Mouse (Mus musculus) G1E (cell line): ENCODE data around the gene Palm2. TPM values are rescaled to one million over a fixed set of nuclear protein-coding genes. Genes with fewer than 3 reads are reported as not detected.

Source experiments
- ATAC-seq: 2 replicates; pipeline ENCODE4 v1.8.0; 2016; ENCODE audit warnings: mild to moderate bottlenecking; ENCODE audit not compliant: insufficient number of reproducible peaks, poor library complexity, low FRiP score, severe bottlenecking; ENCODE audit errors: extremely low read depth
- DNase-seq: peaks from one replicate; pipeline ENCODE4 v3.0.0; 2012; ENCODE audit warnings: low spot score
- H3K27me3 ChIP-seq: 2 replicates; pipeline ENCODE4 v1.6.1; 2012; ENCODE audit warnings: mild to moderate bottlenecking, low read length, inconsistent platforms; ENCODE audit not compliant: insufficient read depth
- H3K36me3 ChIP-seq: replicated peaks from 2 replicates; pipeline ENCODE3; 2012; ENCODE audit warnings: mild to moderate bottlenecking, inconsistent platforms
- H3K4me1 ChIP-seq: 2 replicates; pipeline ENCODE4 v1.6.1; 2012; ENCODE audit warnings: low read depth, low read length, inconsistent platforms, mixed read lengths; ENCODE audit not compliant: insufficient read depth
- H3K4me3 ChIP-seq: 2 replicates; pipeline ENCODE4 v1.5.1; 2012; ENCODE audit warnings: low read depth, mild to moderate bottlenecking, inconsistent platforms, low read length, moderate library complexity, mixed read lengths
- H3K9me3 ChIP-seq: replicated peaks from 2 replicates; pipeline ENCODE4 v1.6.1; 2012; ENCODE audit warnings: inconsistent platforms
- CTCF ChIP-seq: IDR thresholded peaks from 2 replicates; pipeline ENCODE4 v1.5.1; 2012; ENCODE audit warnings: low read depth, low read length, inconsistent platforms, mixed read lengths
- GATA1 ChIP-seq: IDR thresholded peaks from 2 replicates; pipeline ENCODE4 v1.6.1; 2012; ENCODE audit warnings: borderline replicate concordance, low read length, inconsistent platforms, mixed read lengths
- GATA2 ChIP-seq: IDR thresholded peaks from 2 replicates; pipeline ENCODE4 v1.6.1; 2012; ENCODE audit warnings: low read depth, low read length, inconsistent platforms, borderline replicate concordance
- POLR2AphosphoS5 ChIP-seq: IDR thresholded peaks from 2 replicates; pipeline ENCODE4 v1.6.1; 2012; ENCODE audit warnings: low read depth, low read length, inconsistent platforms; ENCODE audit not compliant: insufficient replicate concordance
- TAL1 ChIP-seq: conservative IDR thresholded peaks from 2 replicates; pipeline ENCODE4 v1.6.1; 2012; ENCODE audit warnings: low read depth, low read length, inconsistent platforms, mixed read lengths
- polyA plus RNA-seq: library from polyadenylated mRNA; stranded (reverse); fragments of >175 nt; gene quantifications from 2 replicates; pipeline ENCODE4 v1.2.3, GENCODE M21; 2012
- total RNA-seq, 2 experiments: library from RNA; stranded (forward) in 1 of 2; stranded (reverse) in 1 of 2; fragments of 200-1000 nt in 1 of 2; fragments of >200 nt in 1 of 2; fragmentation: Nextera tagmentation in 1 of 2; gene quantifications; 2 replicates each; pipeline ENCODE4 v1.2.3; 2014 to 2017

Gene Palm2
- total and polyA plus RNA-seq, 3 experiments, result 0.05 TPM; not detected in 2

DNA sequence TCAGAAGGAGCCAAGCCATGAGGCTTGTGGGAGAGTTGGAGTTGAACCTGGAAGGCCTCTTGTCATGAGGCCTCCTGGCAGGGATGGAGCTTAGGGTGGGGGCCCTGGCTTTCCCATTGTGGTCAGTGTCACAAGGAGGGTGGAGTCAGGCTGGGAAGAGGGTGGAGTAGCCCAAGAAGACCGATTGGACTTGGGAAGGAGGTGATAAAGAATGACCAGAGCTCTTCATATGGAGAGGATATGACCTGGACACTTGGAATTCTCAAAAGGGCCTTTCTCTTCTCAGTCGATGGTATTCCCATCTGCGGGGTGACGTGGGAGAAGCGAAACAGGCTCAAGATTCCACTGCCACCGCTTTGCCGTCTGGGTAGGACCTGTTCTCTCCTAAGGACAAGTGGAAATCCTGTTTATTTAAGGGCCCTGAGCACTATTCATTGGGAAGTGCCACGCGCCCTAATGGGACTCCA, 245.0 kb downstream of the Palm2 start:
- H3K27me3 ChIP-seq, result no peaks in the 10 kb centered on the region
- H3K4me1 ChIP-seq, result no peaks in the 10 kb centered on the region
- H3K4me3 ChIP-seq, result no peak overlapping the region
- H3K36me3 ChIP-seq, result no peaks in the 10 kb centered on the region
- H3K9me3 ChIP-seq, result peaks cover 71% of the 10 kb centered on the region
- TF ChIP-seq TAL1 (no peak), GATA1 (no peak), GATA2 (no peak)
- ATAC-seq (no peak), DNase-seq (no peak)

DNA sequence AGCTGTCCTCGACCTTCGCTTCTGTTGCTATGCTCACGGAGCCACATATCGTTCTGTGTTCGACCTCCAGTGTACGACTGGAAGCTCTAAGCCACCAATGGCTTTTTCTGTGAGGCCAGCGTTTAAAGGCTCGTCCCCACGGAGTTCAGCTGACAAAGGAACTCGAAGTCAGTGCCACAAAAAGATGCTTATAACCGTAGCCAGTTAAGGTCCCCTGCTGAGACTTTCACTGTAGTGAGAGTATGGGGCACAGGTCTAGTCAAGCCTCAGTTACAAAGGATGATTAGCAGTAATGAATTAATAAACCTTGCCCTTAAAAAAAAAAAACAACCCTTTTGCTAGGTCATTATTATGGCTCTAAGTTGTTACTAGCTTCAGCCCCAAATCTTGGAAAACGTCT, 246.1 kb downstream of the Palm2 start:
- no peak for DNase-seq
- peaks cover 64% of the 10 kb centered on the region for H3K9me3 ChIP-seq
- H3K4me3 ChIP-seq, result no peak overlapping the region
- no peaks in the 10 kb centered on the region for H3K36me3 ChIP-seq
- TF ChIP-seq POLR2AphosphoS5 (no peak), CTCF (no peak), GATA1 (no peak), GATA2 (no peak), TAL1 (no peak)
- no peaks in the 10 kb centered on the region for H3K4me1 ChIP-seq
- no peak for ATAC-seq
- H3K27me3 ChIP-seq, result no peaks in the 10 kb centered on the region

DNA sequence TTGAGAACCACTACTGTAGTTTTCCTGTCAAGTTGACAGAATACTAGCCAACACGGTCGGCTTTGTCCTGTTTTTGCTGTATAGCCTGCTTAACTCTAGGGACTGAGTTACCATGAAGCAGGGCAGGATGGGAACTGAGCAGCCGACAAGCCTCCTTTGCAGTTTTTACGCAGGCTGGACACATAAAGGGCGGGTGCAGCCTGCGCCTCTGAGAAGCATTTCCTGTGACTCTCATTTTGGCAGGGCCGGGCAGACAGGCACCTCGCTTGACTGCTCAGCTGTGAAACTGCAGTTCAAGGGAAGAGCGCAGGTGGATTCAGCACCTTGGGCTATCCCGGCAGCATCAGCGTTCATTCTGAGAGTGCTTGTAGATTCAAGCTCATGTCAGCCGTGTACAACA, 247.5 kb downstream of the Palm2 start:
- no peak for ATAC-seq

DNA sequence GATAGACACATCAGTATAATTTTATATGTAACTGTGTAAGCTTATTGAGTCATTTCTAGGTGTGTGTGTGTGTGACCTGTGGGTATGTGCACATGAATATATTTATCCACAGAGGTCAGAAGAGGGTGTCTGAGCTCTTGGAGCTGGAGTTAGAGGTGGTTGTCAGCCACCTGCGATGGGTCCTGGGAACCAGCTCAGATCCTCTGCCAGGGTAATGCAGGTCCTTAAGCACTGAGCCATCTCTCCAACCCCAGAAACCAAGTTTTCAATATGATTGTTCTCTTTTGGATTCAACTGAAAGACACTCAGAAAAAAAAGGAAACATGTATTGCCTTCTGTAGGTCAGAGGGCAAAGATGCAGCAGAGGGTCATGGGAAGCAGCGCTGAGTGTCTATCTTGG, 248.3 kb downstream of the Palm2 start:
- no peaks in the 10 kb centered on the region for H3K36me3 ChIP-seq
- ATAC-seq (no peak), DNase-seq (no peak)
- TF ChIP-seq POLR2AphosphoS5 (no peak), GATA1 (no peak), CTCF (no peak), GATA2 (no peak), TAL1 (no peak)
- H3K27me3 ChIP-seq, result no peaks in the 10 kb centered on the region
- H3K4me1 ChIP-seq, result no peaks in the 10 kb centered on the region
- H3K4me3 ChIP-seq, result no peak overlapping the region
- H3K9me3 ChIP-seq, result peaks cover 56% of the 10 kb centered on the region

More for the DNA sequence above, 247.5 kb downstream of the Palm2 start:
- no peak for DNase-seq
- Histone ChIP-seq H3K9me3 (peaks cover 53% of the 10 kb centered on the region), H3K4me1 (no peaks in the 10 kb centered on the region), H3K36me3 (no peaks in the 10 kb centered on the region), H3K27me3 (no peaks in the 10 kb centered on the region), H3K4me3 (no peak overlapping the region)
- no peak for TF ChIP-seq POLR2AphosphoS5
- no peak for TF ChIP-seq GATA1
- no peak for TF ChIP-seq TAL1

DNA sequence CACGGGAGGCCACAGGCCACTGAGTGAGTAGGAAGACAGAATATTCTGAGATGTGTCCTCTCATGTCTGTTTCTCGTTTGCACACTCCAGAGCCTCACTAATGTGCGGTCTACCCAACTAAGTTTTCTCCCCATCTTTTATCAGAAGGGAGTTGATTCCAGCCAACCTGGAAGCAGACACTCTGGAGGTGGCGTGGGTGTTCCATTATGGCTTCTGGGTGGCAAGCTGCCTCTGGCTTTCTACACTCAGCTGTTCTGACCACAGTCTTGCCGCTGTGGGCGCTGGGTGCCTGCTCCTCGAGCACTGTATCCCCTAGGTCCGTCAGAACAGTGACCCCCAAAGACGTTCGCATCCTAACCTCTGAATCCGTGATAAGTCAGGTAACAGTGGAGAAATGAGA, 248.9 kb downstream of the Palm2 start:
- peaks cover 54% of the 10 kb centered on the region for H3K9me3 ChIP-seq
- no peaks in the 10 kb centered on the region for H3K27me3 ChIP-seq
- TF ChIP-seq POLR2AphosphoS5 (no peak), GATA2 (no peak), CTCF (no peak), TAL1 (no peak), GATA1 (no peak)
- no peaks in the 10 kb centered on the region for H3K36me3 ChIP-seq
- H3K4me1 ChIP-seq, result no peaks in the 10 kb centered on the region
- DNase-seq (no peak), ATAC-seq (no peak)
- no peak overlapping the region for H3K4me3 ChIP-seq

DNA sequence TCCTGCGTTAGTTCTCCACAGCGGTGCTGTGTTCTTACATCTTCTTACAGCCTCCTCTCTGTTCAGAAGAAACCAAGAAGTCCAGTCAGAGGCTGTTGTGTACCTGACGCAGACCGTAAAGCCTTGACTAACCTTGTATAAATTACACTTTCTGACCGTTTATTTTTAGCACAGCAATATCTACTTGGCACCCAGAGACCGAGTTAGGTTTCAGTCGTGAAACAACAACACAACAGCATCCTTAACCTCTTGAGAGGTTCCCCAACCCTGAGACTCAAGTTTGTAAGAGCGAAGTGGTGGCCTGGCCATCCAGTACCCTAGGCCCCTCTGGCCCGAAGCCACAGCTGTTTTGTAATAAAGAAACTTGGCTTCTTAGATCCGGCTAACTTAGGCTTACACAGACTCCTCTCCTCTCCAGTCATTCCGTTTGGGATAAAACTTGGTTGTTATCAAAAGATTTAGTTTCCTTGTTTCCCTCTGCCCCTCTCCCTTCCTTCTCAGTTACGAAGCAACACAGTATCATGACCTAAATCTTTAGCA, 250.7 kb downstream of the Palm2 start:
- H3K4me1 ChIP-seq, result no peaks in the 10 kb centered on the region
- TF ChIP-seq GATA2 (no peak), POLR2AphosphoS5 (no peak), GATA1 (no peak), TAL1 (no peak), CTCF (no peak)

DNA sequence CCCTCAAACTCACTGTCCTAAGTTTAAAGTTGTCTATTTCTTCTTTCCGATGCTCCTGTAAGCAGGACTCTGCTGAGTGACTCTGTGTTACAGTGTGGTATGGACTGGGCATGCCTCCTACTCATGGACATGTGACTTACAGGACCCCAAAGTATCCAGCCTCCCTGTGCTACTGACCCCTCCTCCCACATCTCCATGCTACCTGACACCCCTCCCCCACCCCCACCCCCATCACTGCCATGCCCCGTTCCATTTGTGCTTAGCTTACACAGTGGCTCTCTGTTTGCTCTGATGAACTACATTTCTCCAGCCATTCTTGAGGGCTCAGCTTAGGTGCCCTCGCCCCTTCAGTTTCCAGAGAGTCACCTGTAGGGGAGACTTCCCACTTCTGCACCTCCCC, 252.7 kb downstream of the Palm2 start:
- no peak for ATAC-seq
- H3K27me3 ChIP-seq, result no peaks in the 10 kb centered on the region
- H3K36me3 ChIP-seq, result no peaks in the 10 kb centered on the region
- no peaks in the 10 kb centered on the region for H3K4me1 ChIP-seq
- no peak for DNase-seq
- peaks cover 49% of the 10 kb centered on the region for H3K9me3 ChIP-seq
- TF ChIP-seq POLR2AphosphoS5 (no peak), GATA1 (no peak), TAL1 (no peak), CTCF (no peak), GATA2 (no peak)
- no peak overlapping the region for H3K4me3 ChIP-seq

More for the DNA sequence above, 250.7 kb downstream of the Palm2 start:
- no peak overlapping the region for H3K4me3 ChIP-seq
- H3K9me3 ChIP-seq, result peaks cover 50% of the 10 kb centered on the region
- no peaks in the 10 kb centered on the region for H3K36me3 ChIP-seq
- DNase-seq, result no peak
- H3K27me3 ChIP-seq, result no peaks in the 10 kb centered on the region
- no peak for ATAC-seq
